Mouse (Mus musculus) myocyte (in vitro differentiated cells): ENCODE results near the gene Cflar. TPM values are rescaled to one million over a fixed set of nuclear protein-coding genes. Genes with fewer than 3 reads are reported as not detected.
A peak's percentile ranks its signal among the peaks of the same experiment; 100 is the strongest.

Experiments used
- H3K27me3 ChIP-seq: one replicate; pipeline ENCODE4 v1.6.1; 2011; ENCODE audit not compliant: control insufficient read depth, insufficient read depth, insufficient read length
- H3K36me3 ChIP-seq: one replicate; pipeline ENCODE4 v1.6.1; 2011; ENCODE audit not compliant: control insufficient read depth, insufficient read depth
- H3K4me2 ChIP-seq: one replicate; pipeline ENCODE4 v1.6.1; 2011; ENCODE audit warnings: low read depth, control low read depth
- H3K4me3 ChIP-seq: one replicate; pipeline ENCODE4 v1.5.1; 2011; ENCODE audit warnings: mild to moderate bottlenecking, control low read depth, moderate library complexity
- H3K79me2 ChIP-seq: one replicate; pipeline ENCODE4 v1.6.1; 2011; ENCODE audit not compliant: control insufficient read depth, insufficient read depth
- H3ac ChIP-seq: one replicate; pipeline ENCODE4 v1.6.1; 2011; ENCODE audit not compliant: control insufficient read depth, insufficient read length
- CEBPB ChIP-seq: IDR thresholded peaks from 2 replicates; pipeline ENCODE4 v1.6.1; 2011; ENCODE audit warnings: mild to moderate bottlenecking, moderate library complexity; ENCODE audit not compliant: poor library complexity, insufficient read depth, severe bottlenecking
- E2F4 ChIP-seq: IDR thresholded peaks from one replicate; pipeline ENCODE4 v1.6.1; 2011; ENCODE audit warnings: mild to moderate bottlenecking, control low read depth, moderate library complexity; ENCODE audit not compliant: insufficient read depth
- MAX ChIP-seq: IDR thresholded peaks from one replicate; pipeline ENCODE4 v1.6.1; 2011; ENCODE audit warnings: low read depth, mild to moderate bottlenecking, control low read depth
- MYOD1 ChIP-seq, 3 experiments: IDR thresholded peaks; one replicate each; pipeline ENCODE4 v1.6.1; 2011; ENCODE audit warnings: control low read depth in 2 of 3, low read depth in 2 of 3, mild to moderate bottlenecking in 2 of 3, moderate library complexity in 1 of 3; ENCODE audit not compliant: insufficient read length in 2 of 3, control insufficient read depth in 1 of 3
- MYOG ChIP-seq, 3 experiments: IDR thresholded peaks; one replicate each; pipeline ENCODE4 v1.6.1; 2011; ENCODE audit warnings: control low read depth in 2 of 3, low read depth in 2 of 3, mild to moderate bottlenecking in 2 of 3; ENCODE audit not compliant: insufficient read length in 2 of 3, control insufficient read depth in 1 of 3, insufficient read depth in 1 of 3
- POLR2A ChIP-seq: IDR thresholded peaks from one replicate; pipeline ENCODE4 v1.6.1; 2011; ENCODE audit warnings: low read depth, mild to moderate bottlenecking, control low read depth, moderate library complexity; ENCODE audit not compliant: insufficient read length
- POLR2AphosphoS2 ChIP-seq: IDR thresholded peaks from one replicate; pipeline ENCODE4 v1.6.1; 2011; ENCODE audit warnings: low read depth, control low read depth; ENCODE audit not compliant: insufficient read length
- REST ChIP-seq: IDR thresholded peaks from one replicate; pipeline ENCODE4 v1.6.1; 2011; ENCODE audit warnings: mild to moderate bottlenecking, control low read depth, moderate library complexity; ENCODE audit not compliant: insufficient read depth, insufficient read length
- SRF ChIP-seq: IDR thresholded peaks from one replicate; pipeline ENCODE4 v1.6.1; 2011; ENCODE audit warnings: low read depth; ENCODE audit not compliant: control insufficient read depth, insufficient read length
- TCF12 ChIP-seq: IDR thresholded peaks from one replicate; pipeline ENCODE4 v1.6.1; 2011; ENCODE audit warnings: mild to moderate bottlenecking, control low read depth; ENCODE audit not compliant: poor library complexity, insufficient read depth, severe bottlenecking
- TCF3 ChIP-seq: IDR thresholded peaks from one replicate; pipeline ENCODE4 v1.6.1; 2011; ENCODE audit warnings: low read depth, control low read depth; ENCODE audit not compliant: insufficient read length
- USF1 ChIP-seq: IDR thresholded peaks from one replicate; pipeline ENCODE4 v1.6.1; 2011; ENCODE audit warnings: low read depth, mild to moderate bottlenecking, control low read depth, moderate library complexity
- polyA plus RNA-seq: library from polyadenylated mRNA; unstranded; fragments of >200 nt; fragmentation: generic; extraction: Trizol; gene quantifications from one replicate; pipeline ENCODE4 v1.2.1, GENCODE M21; 2012; ENCODE audit warnings: missing spikeins

The Cflar gene
- polyA plus RNA-seq, 1 experiment, result 19.7 TPM

DNA sequence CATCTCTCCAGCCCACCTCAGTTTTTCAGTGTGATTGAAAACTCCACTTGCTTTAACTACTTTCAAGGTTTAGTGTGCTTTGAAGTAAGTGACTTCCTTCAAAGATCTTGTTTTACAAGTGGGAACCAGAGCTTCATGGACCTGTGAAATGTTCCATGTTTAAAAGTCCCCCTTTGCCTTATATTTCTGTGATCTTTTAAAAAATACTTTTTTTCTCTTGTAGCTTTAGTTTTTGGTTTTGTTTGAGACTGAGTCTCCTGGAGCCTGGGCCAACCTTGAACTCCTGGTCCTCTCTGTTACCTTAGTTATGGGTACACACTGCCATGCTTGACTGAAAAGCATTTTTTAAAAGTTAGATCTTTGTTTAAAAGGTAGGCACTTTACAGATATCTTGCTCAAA, 4.2 kb downstream of the Cflar start:
- Histone ChIP-seq H3K36me3 (peaks cover 17% of the 10 kb centered on the region), H3K4me2 (peak overlapping the region; percentile 83), H3K79me2 (peaks cover 56% of the 10 kb centered on the region), H3K27me3 (no peaks in the 10 kb centered on the region), H3K4me3 (peak overlapping the region; percentile 92), H3ac (no peak overlapping the region)
- no peak for TF ChIP-seq POLR2A
- TF ChIP-seq TCF12, result no peak
- no peak for TF ChIP-seq SRF
- TF ChIP-seq MAX, result no peak
- no peak for TF ChIP-seq POLR2AphosphoS2
- no peak for TF ChIP-seq TCF3
- no peak for TF ChIP-seq CEBPB
- no peak for TF ChIP-seq MYOG (IDR thresholded peaks at IDR 0.05; ENCODE audit: control insufficient read depth in 1 of 3, insufficient read depth in 1 of 3, insufficient read length in 2 of 3, low read depth in 2 of 3)
- no peak for TF ChIP-seq USF1
- TF ChIP-seq MYOD1 (IDR thresholded peaks at IDR 0.05; ENCODE audit: control insufficient read depth in 1 of 3, insufficient read length in 2 of 3, low read depth in 2 of 3), result no peak
- TF ChIP-seq REST, result no peak
- TF ChIP-seq E2F4, result no peak

DNA sequence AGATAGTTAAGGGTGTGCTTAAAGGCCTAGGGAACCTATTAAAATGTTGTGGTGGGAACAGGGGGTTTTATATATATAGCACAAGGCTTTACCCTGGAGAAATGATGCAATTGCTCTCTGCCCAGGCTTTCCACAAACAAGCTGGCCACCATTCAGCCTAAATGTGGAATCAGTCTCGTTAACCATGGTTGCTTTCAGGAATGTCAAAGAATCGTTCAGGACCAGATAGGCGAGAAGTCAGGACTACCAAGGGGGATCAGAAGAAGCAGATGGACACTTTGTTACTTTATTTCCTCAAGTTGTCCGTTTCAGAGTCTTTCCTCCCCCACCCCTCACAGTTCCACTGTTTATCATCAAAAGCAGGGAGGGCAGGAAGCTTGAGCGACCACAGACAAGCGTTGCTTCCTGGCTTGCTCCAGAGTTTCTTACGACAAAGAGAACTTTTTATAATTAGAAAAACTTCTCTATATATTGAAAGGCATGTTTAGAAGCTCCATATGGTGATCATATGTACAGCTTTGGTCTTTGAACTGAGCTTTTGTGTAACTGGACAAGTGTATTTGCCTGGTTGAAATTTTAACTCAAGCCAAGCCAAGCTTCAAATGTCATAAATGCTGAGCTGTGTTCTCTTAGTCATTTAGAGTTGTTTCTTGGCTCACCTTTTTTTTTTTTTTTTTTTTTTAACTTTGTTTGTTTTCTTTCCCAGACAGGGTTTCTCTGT, 5.0 kb downstream of the Cflar start:
- no peak overlapping the region for H3ac ChIP-seq
- H3K4me3 ChIP-seq, result peak overlapping the region; percentile 92
- H3K4me2 ChIP-seq, result peak overlapping the region; percentile 83
- no peaks in the 10 kb centered on the region for H3K27me3 ChIP-seq
- TF ChIP-seq MYOD1 (IDR thresholded peaks at IDR 0.05; ENCODE audit: control insufficient read depth in 1 of 3, insufficient read length in 2 of 3, low read depth in 2 of 3) (no peak), MYOG (IDR thresholded peaks at IDR 0.05; ENCODE audit: control insufficient read depth in 1 of 3, insufficient read depth in 1 of 3, insufficient read length in 2 of 3, low read depth in 2 of 3) (no peak), TCF3 (no peak), POLR2A (no peak), POLR2AphosphoS2 (no peak), SRF (no peak), TCF12 (no peak), MAX (no peak), CEBPB (peak; percentile 60; the same call in 1 of the 2 replicates)
- H3K79me2 ChIP-seq, result peaks cover 64% of the 10 kb centered on the region
- peaks cover 17% of the 10 kb centered on the region for H3K36me3 ChIP-seq

DNA sequence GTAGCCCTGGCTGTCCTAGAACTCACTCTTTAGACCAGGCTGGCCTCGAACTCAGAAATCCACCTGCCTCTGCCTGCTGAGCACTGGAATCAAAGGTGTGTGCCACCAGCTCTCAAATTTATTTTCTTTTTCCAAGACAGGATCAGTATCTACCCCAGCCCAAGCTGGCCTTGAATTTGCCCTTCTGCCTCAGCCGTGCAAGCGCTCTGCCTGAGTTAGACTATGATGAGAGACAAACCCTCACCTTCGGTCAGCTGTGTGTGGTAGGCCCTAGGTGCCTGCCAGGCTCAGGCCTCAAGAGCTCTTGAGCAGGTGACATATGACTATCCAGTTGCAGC, 5.5 kb downstream of the Cflar start:
- Histone ChIP-seq H3K4me3 (no peak overlapping the region), H3ac (no peak overlapping the region), H3K27me3 (no peaks in the 10 kb centered on the region), H3K36me3 (peaks cover 17% of the 10 kb centered on the region), H3K79me2 (peaks cover 67% of the 10 kb centered on the region), H3K4me2 (no peak overlapping the region)
- TF ChIP-seq CEBPB (no peak), POLR2A (no peak), MYOG (IDR thresholded peaks at IDR 0.05; ENCODE audit: control insufficient read depth in 1 of 3, insufficient read depth in 1 of 3, insufficient read length in 2 of 3, low read depth in 2 of 3) (no peak), REST (no peak), E2F4 (no peak), MYOD1 (IDR thresholded peaks at IDR 0.05; ENCODE audit: control insufficient read depth in 1 of 3, insufficient read length in 2 of 3, low read depth in 2 of 3) (no peak), USF1 (no peak), SRF (no peak), MAX (no peak), POLR2AphosphoS2 (no peak), TCF3 (no peak)

DNA sequence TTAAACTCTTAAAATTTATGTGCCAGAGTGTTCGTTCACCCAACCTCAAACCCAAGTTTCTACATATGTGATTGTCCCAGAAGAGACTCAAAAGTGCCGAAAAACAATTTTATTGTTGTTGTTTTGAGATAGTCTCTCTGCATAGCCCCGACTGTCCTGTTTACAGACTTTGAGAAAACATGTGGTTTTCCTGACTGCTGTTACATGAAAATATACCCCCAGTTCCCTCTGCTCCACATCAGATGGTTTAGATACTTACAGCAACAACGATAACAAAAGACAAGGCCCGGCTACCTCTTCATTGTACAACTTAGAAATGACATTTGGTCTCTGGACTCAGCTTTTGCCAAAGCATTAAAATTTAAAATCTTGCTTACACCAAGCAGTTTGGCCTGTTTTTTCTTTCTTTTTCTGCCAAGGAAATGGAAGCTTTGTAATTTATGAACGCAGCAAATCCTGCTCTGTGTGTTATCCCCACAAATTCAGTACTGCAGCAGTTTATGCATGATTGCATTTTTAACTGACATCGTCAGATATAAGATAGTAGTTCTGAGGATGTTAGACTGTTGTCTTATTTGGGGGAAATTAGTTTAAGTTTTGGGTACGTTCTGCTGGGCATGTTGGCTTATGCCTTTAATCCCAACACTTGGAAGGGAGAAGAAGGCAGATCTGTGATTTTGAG, 6.4 kb downstream of the Cflar start:
- Histone ChIP-seq H3K36me3 (peaks cover 17% of the 10 kb centered on the region), H3ac (no peak overlapping the region), H3K4me2 (no peak overlapping the region), H3K27me3 (no peaks in the 10 kb centered on the region), H3K79me2 (peaks cover 73% of the 10 kb centered on the region), H3K4me3 (no peak overlapping the region)
- no peak for TF ChIP-seq POLR2AphosphoS2
- no peak for TF ChIP-seq MYOG (IDR thresholded peaks at IDR 0.05; ENCODE audit: control insufficient read depth in 1 of 3, insufficient read depth in 1 of 3, insufficient read length in 2 of 3, low read depth in 2 of 3)
- TF ChIP-seq CEBPB, result no peak
- no peak for TF ChIP-seq TCF3
- TF ChIP-seq MYOD1 (IDR thresholded peaks at IDR 0.05; ENCODE audit: control insufficient read depth in 1 of 3, insufficient read length in 2 of 3, low read depth in 2 of 3), result no peak
